In genomic region chr17:34003426-34003825, GRCm38 (mm10) we compare ENCODE assay signal across 8 mouse cellular contexts. TPM values are rescaled to one million over a fixed set of nuclear protein-coding genes. Genes with fewer than 3 reads are reported as not detected.
DNase-seq lines count a peak whose midpoint lies in the region; ATAC-seq lines count a peak whose summit lies in the region.

No protein-coding gene starts in this region.

- WGBS in forebrain, embryonic 11.5 days, result 7% methylated on average over 5 of the region's 5 CpGs
- 4% methylated on average over 5 of the region's 5 CpGs for WGBS in forebrain, embryonic 15.5 days
- whole genome bisulfite sequencing in liver, embryonic 11.5 days, result 5% methylated on average over 5 of the region's 5 CpGs

- no peak overlapping the region for H3K4me2 ChIP-seq in forebrain, embryonic 11.5 days (ENCODE audit: low read depth, low read length, severe bottlenecking)
- H3K4me2 ChIP-seq in forebrain, embryonic 15.5 days (replicated peaks), result no peak overlapping the region
- H3K4me2 ChIP-seq in liver, embryonic 11.5 days, result no peak overlapping the region

- peak; percentile 81 for DNase-seq in forebrain, embryonic 11.5 days (ENCODE audit: low spot score)
- DNase-seq in liver (peak; percentile 55), NIH3T3 (ENCODE audit: low read depth) (peak; percentile 49)
- no peak for DNase-seq in liver, embryonic 11.5 days (ENCODE audit: low spot score)
- peak; percentile 34 for DNase-seq in lung, postnatal 10 days
- DNase-seq in left cerebral cortex, postnatal 36 days (ENCODE audit: low spot score in 2 of 2), result no peak

- no peak overlapping the region for H3K4me3 ChIP-seq in forebrain, embryonic 11.5 days (ENCODE audit: low read depth, low read length)
- no peak overlapping the region for H3K4me3 ChIP-seq in forebrain, embryonic 15.5 days
- H3K4me3 ChIP-seq in liver, embryonic 11.5 days (ENCODE audit: low read depth, low read length), result no peak overlapping the region

- ATAC-seq in forebrain, embryonic 11.5 days (replicated peaks; ENCODE audit: low FRiP score), result no peak
- ATAC-seq in forebrain, embryonic 15.5 days (replicated peaks), result no peak
- no peak for ATAC-seq in liver, embryonic 11.5 days (replicated peaks; ENCODE audit: low FRiP score)
- ATAC-seq in megakaryocyte progenitor cell, adult 5-6 weeks (replicated peaks; ENCODE audit: poor library complexity), result no peak

- H3K27me3 ChIP-seq in forebrain, embryonic 11.5 days (ENCODE audit: control insufficient read depth, insufficient read depth, low read length), result peaks cover 8% of the 10 kb centered on the region; the same call in 1 of the 2 replicates
- peaks cover 24% of the 10 kb centered on the region for H3K27me3 ChIP-seq in forebrain, embryonic 15.5 days
- H3K27me3 ChIP-seq in liver, embryonic 11.5 days (replicated peaks; ENCODE audit: control insufficient read depth, insufficient read depth, low read length), result peaks cover 16% of the 10 kb centered on the region

- no peaks in the 10 kb centered on the region for H3K36me3 ChIP-seq in forebrain, embryonic 11.5 days (ENCODE audit: control insufficient read depth, insufficient read depth, low read length)
- H3K36me3 ChIP-seq in forebrain, embryonic 15.5 days, result no peaks in the 10 kb centered on the region
- no peaks in the 10 kb centered on the region for H3K36me3 ChIP-seq in liver, embryonic 11.5 days (ENCODE audit: control insufficient read depth, insufficient read depth, low read length)

- H3K4me1 ChIP-seq in forebrain, embryonic 11.5 days (replicated peaks; ENCODE audit: control insufficient read depth, insufficient read depth, low read length), result peaks cover 2% of the 10 kb centered on the region; the same call in 1 of the 2 replicates
- H3K4me1 ChIP-seq in forebrain, embryonic 15.5 days, result peaks cover 15% of the 10 kb centered on the region
- peaks cover 5% of the 10 kb centered on the region; the same call in 1 of the 2 replicates for H3K4me1 ChIP-seq in liver, embryonic 11.5 days (replicated peaks; ENCODE audit: control insufficient read depth, insufficient read depth, low read length)

- H3K9ac ChIP-seq in forebrain, embryonic 11.5 days (ENCODE audit: low read length), result no peak overlapping the region
- no peak overlapping the region for H3K9ac ChIP-seq in forebrain, embryonic 15.5 days (replicated peaks)
- H3K9ac ChIP-seq in liver, embryonic 11.5 days (ENCODE audit: low read depth, low read length), result no peak overlapping the region

- H3K27ac ChIP-seq in forebrain, embryonic 11.5 days (ENCODE audit: low read depth, low read length), result no peak overlapping the region
- no peak overlapping the region for H3K27ac ChIP-seq in forebrain, embryonic 15.5 days (replicated peaks)
- no peak overlapping the region for H3K27ac ChIP-seq in liver, embryonic 11.5 days (ENCODE audit: low read depth, low read length)

- no peaks in the 10 kb centered on the region for H3K9me3 ChIP-seq in forebrain, embryonic 11.5 days (ENCODE audit: control insufficient read depth, low read length)
- no peaks in the 10 kb centered on the region for H3K9me3 ChIP-seq in forebrain, embryonic 15.5 days
- H3K9me3 ChIP-seq in liver, embryonic 11.5 days (ENCODE audit: control insufficient read depth, low read length), result no peaks in the 10 kb centered on the region

- intact Hi-C loops in left cerebral cortex, postnatal 36 days (cut with DNase I), result no loop called here

RNA-seq across cellular contexts. Expression of gene H2-K1, which starts 3.3 kb away (rescaled TPM):
- polyA plus RNA-seq in forebrain, embryonic 11.5 days (2014; fragmentation: Nextera tagmentation; extraction: Ambion mirVana), result 35.7 and 40.1 TPM in 2 replicates
- polyA plus RNA-seq in forebrain, embryonic 15.5 days (2015; fragmentation: Nextera tagmentation; extraction: Ambion mirVana), result 8.1 and 13.0 TPM in 2 replicates
- 82.7 and 84.9 TPM in 2 replicates for polyA plus RNA-seq in liver, embryonic 11.5 days (2014; fragmentation: Nextera tagmentation; extraction: Ambion mirVana)
- total RNA-seq in megakaryocyte progenitor cell, adult 5-6 weeks (2015), result 914 and 1,011 TPM in 2 replicates
- 697 and 748 TPM in 2 replicates for total RNA-seq in megakaryocyte progenitor cell, adult 5-6 weeks (2017)
- 10 to 100 TPM; 17.2 to 19.3 TPM for total RNA-seq in left cerebral cortex, postnatal 36 days (2021)

RNA-seq across cellular contexts. Expression of gene Ring1, which starts 21.1 kb away (rescaled TPM):
- 7.5 and 8.3 TPM in 2 replicates for polyA plus RNA-seq in forebrain, embryonic 11.5 days (2014; fragmentation: Nextera tagmentation; extraction: Ambion mirVana)
- 21.9 and 22.9 TPM in 2 replicates for polyA plus RNA-seq in forebrain, embryonic 15.5 days (2015; fragmentation: Nextera tagmentation; extraction: Ambion mirVana)
- 3.4 and 5.5 TPM in 2 replicates for polyA plus RNA-seq in liver, embryonic 11.5 days (2014; fragmentation: Nextera tagmentation; extraction: Ambion mirVana)
- 8.1 and 9.6 TPM in 2 replicates for total RNA-seq in megakaryocyte progenitor cell, adult 5-6 weeks (2015)
- total RNA-seq in megakaryocyte progenitor cell, adult 5-6 weeks (2017), result 9.8 and 12.7 TPM in 2 replicates
- 10 to 100 TPM; 33.5 to 35.9 TPM for total RNA-seq in left cerebral cortex, postnatal 36 days (2021)

RNA-seq across cellular contexts. Expression of gene H2-Ke6, which starts 24.4 kb away (rescaled TPM):
- polyA plus RNA-seq in forebrain, embryonic 11.5 days (2014; fragmentation: Nextera tagmentation; extraction: Ambion mirVana), result 81.7 and 101 TPM in 2 replicates
- polyA plus RNA-seq in forebrain, embryonic 15.5 days (2015; fragmentation: Nextera tagmentation; extraction: Ambion mirVana), result 64.4 and 74.3 TPM in 2 replicates
- 34.2 and 45.1 TPM in 2 replicates for polyA plus RNA-seq in liver, embryonic 11.5 days (2014; fragmentation: Nextera tagmentation; extraction: Ambion mirVana)
- 61.7 and 65.6 TPM in 2 replicates for total RNA-seq in megakaryocyte progenitor cell, adult 5-6 weeks (2015)
- total RNA-seq in megakaryocyte progenitor cell, adult 5-6 weeks (2017), result 36.6 and 46.5 TPM in 2 replicates
- 10 to 100 TPM; 35.7 to 36.6 TPM for total RNA-seq in left cerebral cortex, postnatal 36 days (2021)

RNA-seq across cellular contexts. Expression of gene Slc39a7, which starts 28.1 kb away (rescaled TPM):
- 99.6 and 104 TPM in 2 replicates for polyA plus RNA-seq in forebrain, embryonic 11.5 days (2014; fragmentation: Nextera tagmentation; extraction: Ambion mirVana)
- 148 and 156 TPM in 2 replicates for polyA plus RNA-seq in forebrain, embryonic 15.5 days (2015; fragmentation: Nextera tagmentation; extraction: Ambion mirVana)
- polyA plus RNA-seq in liver, embryonic 11.5 days (2014; fragmentation: Nextera tagmentation; extraction: Ambion mirVana), result 73.9 and 75.9 TPM in 2 replicates
- 6.2 and 9.5 TPM in 2 replicates for total RNA-seq in megakaryocyte progenitor cell, adult 5-6 weeks (2015)
- 101 and 107 TPM in 2 replicates for total RNA-seq in megakaryocyte progenitor cell, adult 5-6 weeks (2017)
- total RNA-seq in left cerebral cortex, postnatal 36 days (2021), result 100 to 1,000 TPM; 101 to 105 TPM

RNA-seq across cellular contexts. Expression of gene Rxrb, which starts 28.2 kb away (rescaled TPM):
- polyA plus RNA-seq in forebrain, embryonic 11.5 days (2014; fragmentation: Nextera tagmentation; extraction: Ambion mirVana), result 32.8 and 40.3 TPM in 2 replicates
- polyA plus RNA-seq in forebrain, embryonic 15.5 days (2015; fragmentation: Nextera tagmentation; extraction: Ambion mirVana), result 58.2 and 64.5 TPM in 2 replicates
- 30.8 and 31.5 TPM in 2 replicates for polyA plus RNA-seq in liver, embryonic 11.5 days (2014; fragmentation: Nextera tagmentation; extraction: Ambion mirVana)
- total RNA-seq in megakaryocyte progenitor cell, adult 5-6 weeks (2015), result 22.1 and 22.2 TPM in 2 replicates
- total RNA-seq in megakaryocyte progenitor cell, adult 5-6 weeks (2017), result 34.2 and 42.6 TPM in 2 replicates
- total RNA-seq in left cerebral cortex, postnatal 36 days (2021), result 10 to 100 TPM; 81.9 to 87.8 TPM

Comparison
In these comparisons a context has a peak if more than half of its experiments do, and no peak if none do; other contexts are left out.
1. DNase-seq: peak in forebrain, embryonic 11.5 days (single experiment), liver (single experiment), NIH3T3 (single experiment) and lung, postnatal 10 days (single experiment); none in liver, embryonic 11.5 days (single experiment) and left cerebral cortex, postnatal 36 days (0 of 2).